Mouse (Mus musculus): ENCODE results near the gene Ripor3. TPM values are rescaled to one million over a fixed set of nuclear protein-coding genes. Genes with fewer than 3 reads are reported as not detected.

The Ripor3 gene
- polyA plus RNA-seq (2012; rRNA removed), result 3.4 and 5.3 TPM in 2 replicates

DNA sequence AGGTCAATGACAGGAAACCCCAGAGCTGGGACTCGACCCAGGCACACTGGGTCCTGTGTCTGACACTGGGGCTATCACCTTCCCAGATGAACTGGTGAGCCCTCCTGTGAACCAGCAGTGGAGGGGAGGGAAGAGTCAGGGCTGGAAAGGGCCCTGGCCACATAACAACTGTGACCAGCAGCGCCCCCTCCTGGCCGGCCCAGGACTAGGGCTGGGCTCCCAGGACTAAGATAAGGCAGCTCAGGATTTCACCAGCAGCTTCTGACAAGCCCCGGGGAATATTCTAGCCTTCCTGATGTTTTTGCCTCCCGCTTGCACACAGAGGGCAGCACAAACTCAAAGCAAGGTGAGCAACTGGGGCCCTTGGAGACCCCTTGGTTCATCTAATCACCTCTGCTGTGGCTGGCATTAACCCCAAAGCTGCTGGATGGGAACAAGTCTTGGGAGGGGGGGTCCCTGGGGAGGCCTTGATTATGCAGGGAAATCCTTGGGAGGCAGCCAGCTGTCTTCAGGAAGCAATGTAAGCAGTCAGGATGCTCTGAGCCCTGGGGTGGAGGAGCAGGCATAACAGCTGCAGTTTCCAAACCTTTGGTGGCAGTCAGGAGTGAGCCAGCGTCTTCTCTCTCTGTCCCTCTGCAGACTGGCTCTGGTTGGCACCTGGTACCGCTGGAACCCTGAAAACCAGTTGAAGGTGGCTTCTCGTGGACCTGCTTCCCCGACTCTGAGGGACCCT is at the start of gene Ripor3:
TSS of gene Ripor3 (minus strand) at position 683 of the 733 bp plus-strand sequence.

GRCm38 (mm10) chr2:167931985-167932726 is 78.3 kb downstream of the Ripor3 start, which contains the start of gene Ptpn1:
TSS of gene Ptpn1 (plus strand) at chr2:167932057.

Other genes starting within 250 kb of the Ripor3 start
- 36.5 and 39.0 TPM in 2 replicates for gene Ptpn1, start 78.6 kb downstream of the Ripor3 start, polyA plus RNA-seq (2012; rRNA removed)
- 20.7 and 22.4 TPM in 2 replicates for gene Pard6b, start 70.4 kb upstream of the Ripor3 start, polyA plus RNA-seq (2012; rRNA removed)
- 11.9 and 14.2 TPM in 2 replicates for gene Adnp, start 196.5 kb upstream of the Ripor3 start, polyA plus RNA-seq (2012; rRNA removed)
- 0.39 TPM in 1 of 2 replicates, not detected in the other for gene Gm20716, start 219.7 kb upstream of the Ripor3 start, polyA plus RNA-seq (2012; rRNA removed)
- gene Dpm1, start 220.0 kb upstream of the Ripor3 start, polyA plus RNA-seq (2012; rRNA removed), result 18.5 and 25.2 TPM in 2 replicates
- 41.5 and 41.8 TPM in 2 replicates for gene Mocs3, start 220.0 kb upstream of the Ripor3 start, polyA plus RNA-seq (2012; rRNA removed)